Mouse (Mus musculus) A20 (cell line): ENCODE data around the gene Tmem9b.
A peak's percentile ranks its signal among the peaks of the same experiment; 100 is the strongest.

Source experiments
- DNase-seq: peaks from one replicate; pipeline ENCODE4 v3.0.0-alpha.2; 2011; ENCODE audit warnings: low read depth, low spot score

Gene Tmem9b

DNA sequence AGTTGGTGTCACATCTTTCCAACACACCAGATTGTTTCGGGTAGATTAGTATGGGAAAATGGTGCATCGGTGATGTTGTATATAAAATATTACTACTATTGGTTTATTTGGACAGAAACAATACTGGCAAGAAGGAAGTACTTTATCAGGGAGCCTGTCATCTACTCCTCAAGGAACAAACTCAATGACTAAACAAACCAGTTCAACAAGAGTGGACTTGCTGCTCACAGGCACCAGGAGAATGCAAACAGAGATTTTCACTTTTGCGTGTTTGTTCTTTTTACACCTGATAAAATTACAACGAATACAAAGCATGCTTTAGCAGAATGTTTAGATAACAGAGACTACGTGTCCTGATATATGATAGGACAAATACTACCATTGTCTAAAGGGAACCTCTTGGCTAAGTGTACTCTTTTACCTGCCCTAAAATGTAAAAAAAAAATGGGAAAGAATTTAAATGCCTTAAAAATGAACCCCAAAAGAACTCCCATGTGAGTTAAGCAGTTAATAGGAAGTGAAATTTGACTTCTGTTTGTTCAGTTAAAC, 12.8 kb downstream of the Tmem9b start:
- DNase-seq: no peak

- no peak for DNase-seq
These were observed 17.9 kb downstream of the Tmem9b start for GRCm38 (mm10) chr7:109734806-109735205.

DNA sequence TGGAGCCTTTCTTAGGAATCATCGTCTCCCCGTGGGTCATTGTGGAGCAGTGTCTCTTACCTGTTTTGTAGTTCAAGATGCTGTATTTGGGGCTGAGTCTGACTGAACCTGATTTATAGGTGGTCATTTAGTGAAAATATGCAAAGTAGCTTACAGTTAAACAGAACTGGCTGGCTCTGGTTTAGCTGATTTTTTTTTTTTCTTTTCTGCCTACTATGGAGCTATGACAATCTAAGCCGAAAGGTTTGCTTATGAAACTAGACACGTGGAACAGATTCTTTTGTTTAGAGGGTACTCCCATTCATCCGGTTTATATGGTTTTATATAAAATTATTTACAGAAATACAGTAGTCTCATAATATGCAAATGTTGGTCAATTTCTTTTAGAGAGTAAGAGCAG, 21.0 kb downstream of the Tmem9b start, which contains the start of gene Ascl3:
Ascl3 (minus strand) TSS at position 101 of the 400 bp plus-strand sequence.
- DNase-seq: no peak

DNA sequence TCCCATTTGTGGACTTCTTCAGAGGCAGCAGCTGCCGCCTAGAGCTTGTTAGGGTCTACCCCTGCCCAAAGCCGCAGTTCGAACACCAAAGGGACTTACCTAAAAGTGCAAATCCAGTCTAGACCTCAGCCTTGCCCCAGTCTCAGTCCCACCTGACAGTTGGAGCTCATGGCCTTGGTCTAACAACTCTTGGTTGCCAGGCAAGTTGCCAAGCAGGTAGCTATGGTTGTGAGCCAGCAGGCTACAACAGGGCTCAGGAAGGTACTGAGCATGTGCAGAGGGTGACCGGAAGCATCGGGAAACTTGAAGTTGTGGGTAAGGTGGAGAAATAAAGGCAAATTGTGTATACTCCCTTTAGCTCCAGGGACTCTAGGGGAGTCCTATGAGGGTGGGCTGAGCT, 29.0 kb downstream of the Tmem9b start, which contains the start of gene BC051019:
BC051019 (minus strand) TSS at position 154 of the 400 bp plus-strand sequence.
- DNase-seq: no peak

DNA sequence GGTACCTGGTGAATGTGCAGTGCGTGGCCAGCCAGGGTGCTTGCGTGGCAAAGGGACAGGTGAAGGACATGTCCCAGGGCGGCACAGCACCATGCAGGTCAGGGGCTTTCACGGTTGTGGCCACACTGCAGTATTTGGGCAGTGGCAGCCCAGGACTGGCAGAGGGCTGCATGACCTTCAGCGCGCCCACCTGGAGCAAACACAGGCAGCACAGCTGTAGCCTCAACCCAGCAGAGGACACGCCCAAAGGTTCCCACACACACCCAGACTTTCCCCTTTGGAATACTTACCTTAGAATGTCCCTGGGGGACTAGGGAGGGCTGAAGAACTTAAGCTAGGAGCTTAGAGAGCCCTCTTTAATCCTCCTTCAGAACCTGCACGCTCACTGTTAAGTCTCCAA, 29.6 kb downstream of the Tmem9b start:
- no peak for DNase-seq

- DNase-seq: peak; percentile 35
These were observed 30.1 kb downstream of the Tmem9b start for GRCm38 (mm10) chr7:109722618-109723017.

- DNase-seq: peak; percentile 46
These were observed 33.4 kb downstream of the Tmem9b start for GRCm38 (mm10) chr7:109719286-109719685.

DNA sequence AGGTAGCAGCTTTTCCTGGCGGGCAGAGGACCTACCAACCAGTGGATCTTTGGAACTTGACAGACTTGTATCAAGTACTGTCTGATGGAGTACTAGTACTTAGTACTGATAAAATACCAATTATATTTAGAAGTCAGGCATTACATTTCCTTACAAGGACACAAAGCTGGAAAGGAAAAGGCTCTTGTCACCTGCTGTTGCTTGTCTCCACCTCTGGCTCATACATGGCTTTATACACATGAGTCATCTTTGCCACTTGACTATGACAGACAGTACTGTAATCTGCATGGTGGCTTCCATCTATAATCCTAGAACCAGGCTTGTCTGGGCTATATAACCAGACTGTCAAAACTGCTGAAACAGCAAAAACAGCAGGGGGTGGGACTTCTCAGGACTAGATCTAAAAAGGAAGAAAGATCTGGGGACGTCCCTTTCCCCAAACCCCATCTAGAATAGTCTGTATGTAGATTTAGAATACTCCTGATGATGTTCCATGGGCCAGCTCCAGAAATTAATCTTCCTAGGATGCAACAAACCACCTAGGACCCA, 39.2 kb downstream of the Tmem9b start:
- DNase-seq: no peak

GRCm38 (mm10) chr7:109712198-109712597, 40.5 kb downstream of the Tmem9b start:
- DNase-seq: no peak

DNA sequence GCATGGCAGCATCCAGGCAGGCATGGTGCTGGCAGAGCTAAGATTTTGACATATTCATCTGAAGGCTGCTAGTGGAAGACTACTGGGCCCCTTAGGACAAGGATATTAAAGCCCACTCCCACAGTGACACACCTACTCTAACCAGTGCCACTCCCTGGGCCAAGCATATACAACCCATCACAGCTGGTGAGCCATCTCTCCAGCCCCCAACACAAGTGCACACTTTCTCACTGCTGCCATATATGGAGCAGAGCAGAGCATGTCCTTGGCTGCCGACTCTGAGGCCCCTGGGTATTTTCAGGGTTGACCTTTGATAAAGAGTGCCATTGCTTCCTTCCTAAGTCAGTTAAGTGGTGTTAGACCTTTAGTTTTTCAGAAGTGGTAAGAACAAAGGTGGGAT, 42.6 kb downstream of the Tmem9b start:
- no peak for DNase-seq

DNA sequence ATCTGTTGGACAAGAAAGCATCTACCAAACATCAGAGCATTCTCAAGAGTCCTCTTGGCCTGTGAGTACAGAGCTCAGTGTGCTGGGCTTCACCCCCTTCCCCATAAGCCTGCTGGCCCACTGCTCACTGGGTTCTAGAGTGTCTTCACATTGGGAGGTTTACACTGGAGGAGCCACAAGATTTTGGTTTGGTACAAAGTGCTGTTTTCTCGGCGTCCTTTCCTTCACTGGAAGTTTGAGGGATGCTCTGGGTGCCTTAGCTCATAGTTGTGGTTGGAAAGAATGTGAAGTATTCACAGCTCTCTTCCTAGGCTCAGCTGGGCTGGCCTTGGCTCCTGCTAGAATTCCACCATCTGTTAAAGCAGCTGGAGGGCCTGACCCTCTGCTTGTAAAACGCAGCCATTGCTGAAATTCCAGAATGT, 43.7 kb downstream of the Tmem9b start:
- no peak for DNase-seq

DNA sequence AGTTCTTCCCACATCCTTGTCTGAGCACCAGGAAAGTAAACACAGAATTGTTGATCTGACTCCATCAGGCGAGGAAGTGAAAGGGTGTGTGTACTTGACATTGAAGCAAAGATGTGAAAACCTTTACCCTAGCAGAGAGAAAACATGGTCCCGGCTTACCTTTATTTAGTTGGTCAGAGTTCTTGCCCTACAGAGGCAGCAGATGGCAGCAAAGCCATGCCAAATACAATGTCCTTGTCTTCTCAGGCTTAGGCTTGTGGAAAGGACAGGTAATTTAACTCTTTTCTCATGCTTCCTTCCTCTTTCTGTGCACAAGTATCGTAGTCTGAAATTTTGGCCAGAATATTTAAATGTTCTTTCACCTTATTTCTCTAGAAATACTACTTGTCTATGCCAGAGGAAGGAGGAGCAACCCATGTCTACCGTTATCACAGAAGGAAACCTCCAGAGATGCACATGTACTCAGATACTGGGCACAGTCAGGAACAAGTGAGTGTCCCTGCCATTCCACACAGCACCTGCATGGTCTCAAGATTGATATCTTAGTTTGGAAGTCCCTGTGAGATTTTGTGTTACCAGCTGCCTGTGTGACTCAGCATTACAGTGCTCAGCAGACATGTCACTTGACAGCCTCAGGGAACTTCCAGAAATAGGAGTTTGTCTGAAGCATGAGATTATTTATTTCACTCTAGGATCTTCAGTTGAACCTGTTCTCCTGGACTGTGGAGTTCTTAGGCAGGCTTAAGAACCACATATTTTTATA, 45.5 kb downstream of the Tmem9b start:
- DNase-seq: peak; percentile 85

DNA sequence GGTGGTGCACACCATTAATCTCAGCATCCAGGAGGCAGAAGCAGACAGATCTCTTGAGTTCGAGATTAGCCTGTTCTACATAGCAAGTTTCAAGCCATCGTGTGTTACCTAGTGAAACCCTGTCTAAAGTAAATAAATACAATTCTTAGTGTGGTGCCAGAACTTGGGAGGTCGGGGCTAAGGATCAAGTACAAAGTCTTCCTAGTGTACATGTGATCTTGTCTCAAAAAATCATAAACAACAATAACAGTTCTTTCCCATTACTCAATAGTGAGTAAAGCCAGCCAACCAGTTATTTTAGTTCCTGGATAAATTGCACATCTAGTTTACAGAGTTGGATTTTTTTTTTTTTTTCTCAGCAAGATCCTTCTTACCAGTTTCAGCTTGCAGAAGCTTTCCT, 48.2 kb downstream of the Tmem9b start:
- no peak for DNase-seq

GRCm38 (mm10) chr7:109704016-109704377, 48.7 kb downstream of the Tmem9b start:
- no peak for DNase-seq

- peak; percentile 97 for DNase-seq
These were observed 49.3 kb downstream of the Tmem9b start, which contains the start of the genes St5 and Akip1 for GRCm38 (mm10) chr7:109703190-109704015. Gene St5, minus strand, starts transcription at chr7:109703605. Gene Akip1, plus strand, starts transcription at chr7:109703690.

DNA sequence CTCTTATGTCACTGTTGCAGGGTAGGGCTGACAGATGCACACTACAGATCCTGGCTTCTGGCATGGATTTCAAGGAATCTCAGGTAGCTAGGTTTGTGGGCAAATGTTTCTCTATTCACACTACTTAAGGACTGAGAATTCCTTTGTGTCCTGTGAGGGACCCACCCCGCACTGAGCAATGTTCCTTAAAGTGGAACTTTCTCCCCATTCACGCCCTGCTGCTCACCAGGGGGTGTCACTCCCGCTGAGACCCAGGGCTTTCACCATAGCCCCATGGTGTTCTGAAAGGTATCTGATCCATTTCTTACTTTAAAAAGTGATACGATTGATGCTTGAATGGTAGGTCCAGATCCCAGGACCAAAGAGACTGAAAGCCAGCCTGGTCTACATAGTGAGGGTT, 50.0 kb downstream of the Tmem9b start:
- DNase-seq: no peak

- peak; percentile 40 for DNase-seq
These were observed 52.5 kb downstream of the Tmem9b start for GRCm38 (mm10) chr7:109700213-109700612.

- no peak for DNase-seq
These were observed 57.3 kb downstream of the Tmem9b start for GRCm38 (mm10) chr7:109695339-109695726.

- DNase-seq: no peak
These were observed 57.9 kb downstream of the Tmem9b start for GRCm38 (mm10) chr7:109694576-109695338.

DNA sequence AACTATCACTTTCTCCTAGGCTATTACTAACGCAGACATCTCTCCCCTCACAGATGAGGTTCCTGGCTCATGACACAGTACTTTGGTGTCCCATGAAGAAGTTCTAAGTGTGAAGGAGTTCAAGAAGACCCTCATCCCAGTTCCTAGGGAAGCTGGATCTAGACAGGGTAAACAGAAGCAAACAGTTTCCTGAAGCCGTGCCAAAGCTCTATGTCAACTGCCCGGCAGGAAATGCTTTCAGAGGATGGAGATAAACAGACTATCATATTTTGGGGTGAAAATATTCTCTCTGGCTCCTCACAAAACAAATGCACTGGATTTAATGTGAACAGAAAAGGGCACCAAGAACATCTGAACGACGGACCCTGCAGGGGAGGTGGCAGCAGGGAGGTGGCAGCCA, 61.7 kb downstream of the Tmem9b start:
- DNase-seq: no peak

DNA sequence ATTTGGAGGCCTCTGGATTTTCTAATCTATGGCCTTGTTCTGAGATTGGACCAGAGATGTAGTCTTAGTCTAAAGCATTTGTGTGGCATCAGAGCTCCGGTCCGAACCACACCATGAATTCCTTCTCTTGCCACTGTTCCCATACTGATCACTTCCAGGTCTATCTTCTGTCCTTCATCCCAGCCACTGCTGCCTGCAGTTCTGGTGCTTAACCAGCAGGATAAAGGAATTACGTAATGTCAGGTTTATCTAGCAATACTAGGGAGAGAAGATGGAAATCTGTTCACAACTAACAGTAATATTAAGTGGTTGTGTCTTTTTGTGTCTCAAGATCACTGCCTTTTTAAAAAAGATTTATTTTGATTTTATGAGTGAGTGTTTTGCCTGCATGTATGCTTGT, 62.6 kb downstream of the Tmem9b start:
- no peak for DNase-seq
